Mouse (Mus musculus) midbrain, embryonic 13.5 days (tissue): ENCODE results near the gene Dram1. TPM values are rescaled to one million over a fixed set of nuclear protein-coding genes. Genes with fewer than 3 reads are reported as not detected.

Experiments used
- ATAC-seq: fragments of 200-750 bp; cut with Nextera tagmentation; 2 replicates; pipeline ENCODE4 v1.8.0; 2017; ENCODE audit warnings: mild to moderate bottlenecking, moderate TSS enrichment, moderate library complexity
- H3K27ac ChIP-seq: fragments of 300-500 bp; sonication (generic); 2 replicates; pipeline ENCODE4 v1.5.1; 2015; ENCODE audit warnings: inconsistent platforms, mild to moderate bottlenecking, moderate library complexity
- H3K27me3 ChIP-seq: fragments of 300-500 bp; sonication (generic); 2 replicates; pipeline ENCODE4 v1.6.1; 2015; ENCODE audit warnings: mild to moderate bottlenecking, inconsistent platforms
- H3K36me3 ChIP-seq: fragments of 300-500 bp; sonication (generic); 2 replicates; pipeline ENCODE4 v1.6.1; 2015; ENCODE audit warnings: mild to moderate bottlenecking, inconsistent platforms
- H3K4me1 ChIP-seq: fragments of 300-500 bp; sonication (generic); replicated peaks from 2 replicates; pipeline ENCODE4 v1.6.1; 2015; ENCODE audit warnings: inconsistent platforms
- H3K4me2 ChIP-seq: fragments of 300-500 bp; sonication (generic); replicated peaks from 2 replicates; pipeline ENCODE4 v1.6.1; 2015; ENCODE audit warnings: moderate library complexity, mild to moderate bottlenecking, inconsistent platforms
- H3K4me3 ChIP-seq: fragments of 300-500 bp; sonication (generic); replicated peaks from 2 replicates; pipeline ENCODE4 v1.5.1; 2015; ENCODE audit warnings: mild to moderate bottlenecking, inconsistent platforms
- H3K9ac ChIP-seq: fragments of 300-500 bp; sonication (generic); replicated peaks from 2 replicates; pipeline ENCODE4 v1.6.1; 2015; ENCODE audit warnings: mild to moderate bottlenecking, inconsistent platforms
- H3K9me3 ChIP-seq: fragments of 300-500 bp; sonication (generic); 2 replicates; pipeline ENCODE4 v1.6.1; 2016; ENCODE audit warnings: mild to moderate bottlenecking, inconsistent platforms
- WGBS: fragments of 180-500 bp; shearing (Covaris S2); methylation state at CpG from one replicate; pipeline ENCODE4 v1.1.7; 2015; 5-methylcytosine and 5-hydroxymethylcytosine counted together
- polyA plus RNA-seq: library from polyadenylated mRNA; unstranded; fragments of >200 nt; fragmentation: Nextera tagmentation; extraction: Ambion mirVana; gene quantifications from 2 replicates; pipeline ENCODE4 v1.2.1, GENCODE M21; 2015

The Dram1 gene
- polyA plus RNA-seq, 1 experiment from 2014 or later: 0.31 TPM

DNA sequence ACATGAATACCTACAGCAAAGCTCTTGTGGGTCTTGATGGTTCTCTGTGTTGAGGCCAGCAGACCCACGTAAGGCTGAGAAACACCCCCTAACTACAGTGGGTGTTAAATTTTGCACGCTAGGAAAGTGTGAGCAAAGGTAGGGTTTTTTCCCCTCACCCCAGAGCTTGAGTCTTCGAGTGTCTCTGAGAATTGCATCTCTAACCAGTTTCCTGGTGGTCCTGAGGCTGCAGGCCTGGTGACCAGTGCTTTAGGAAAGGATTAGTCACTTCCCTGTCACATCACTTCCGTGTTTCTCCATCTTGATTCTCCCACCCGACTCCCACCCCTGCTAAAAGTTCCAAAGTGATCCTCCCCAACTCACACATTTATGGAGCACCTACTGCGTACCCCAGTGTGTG lies 25.3 kb upstream of the Dram1 start:
- no peak overlapping the region for H3K4me2 ChIP-seq
- no peaks in the 10 kb centered on the region for H3K27me3 ChIP-seq
- WGBS: 86% methylated on average over 6 of the region's 6 CpGs
- H3K4me1 ChIP-seq: no peaks in the 10 kb centered on the region
- no peaks in the 10 kb centered on the region for H3K9me3 ChIP-seq
- no peak overlapping the region for H3K4me3 ChIP-seq
- H3K36me3 ChIP-seq: peaks cover 6% of the 10 kb centered on the region; the same call in 1 of the 2 replicates
- no peak overlapping the region for H3K9ac ChIP-seq
- ATAC-seq: no peak
- H3K27ac ChIP-seq: no peak overlapping the region

DNA sequence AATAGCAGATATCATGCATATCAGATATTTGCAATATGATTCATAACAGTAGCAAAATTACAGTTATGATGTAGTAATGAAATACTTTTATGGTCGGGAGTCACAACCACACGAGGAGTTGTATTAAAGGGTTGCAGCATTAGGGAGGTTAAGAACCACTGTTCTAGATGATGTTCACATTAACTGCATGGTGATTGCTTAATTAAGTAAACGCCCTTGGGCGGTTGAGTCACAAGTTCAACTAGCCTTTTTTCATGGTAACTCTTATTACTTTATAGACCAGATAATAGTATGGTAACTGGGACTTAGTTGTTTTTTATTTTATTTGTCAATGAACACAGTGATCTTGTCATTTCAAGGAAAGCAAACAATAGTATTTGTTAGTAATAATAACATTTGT lies 24.1 kb upstream of the Dram1 start:
- H3K4me2 ChIP-seq: no peak overlapping the region
- H3K27me3 ChIP-seq: no peaks in the 10 kb centered on the region
- WGBS: 97% methylated on average over 4 of the region's 4 CpGs
- ATAC-seq: no peak
- H3K27ac ChIP-seq: no peak overlapping the region
- H3K4me1 ChIP-seq: no peaks in the 10 kb centered on the region
- no peaks in the 10 kb centered on the region for H3K9me3 ChIP-seq
- H3K4me3 ChIP-seq: no peak overlapping the region
- H3K9ac ChIP-seq: no peak overlapping the region
- H3K36me3 ChIP-seq: peaks cover 6% of the 10 kb centered on the region; the same call in 1 of the 2 replicates

GRCm38 (mm10) chr10:88399271-88399670 lies 20.4 kb upstream of the Dram1 start:
- no peaks in the 10 kb centered on the region for H3K4me1 ChIP-seq
- ATAC-seq: no peak
- WGBS: 90% methylated on average over 5 of the region's 5 CpGs

DNA sequence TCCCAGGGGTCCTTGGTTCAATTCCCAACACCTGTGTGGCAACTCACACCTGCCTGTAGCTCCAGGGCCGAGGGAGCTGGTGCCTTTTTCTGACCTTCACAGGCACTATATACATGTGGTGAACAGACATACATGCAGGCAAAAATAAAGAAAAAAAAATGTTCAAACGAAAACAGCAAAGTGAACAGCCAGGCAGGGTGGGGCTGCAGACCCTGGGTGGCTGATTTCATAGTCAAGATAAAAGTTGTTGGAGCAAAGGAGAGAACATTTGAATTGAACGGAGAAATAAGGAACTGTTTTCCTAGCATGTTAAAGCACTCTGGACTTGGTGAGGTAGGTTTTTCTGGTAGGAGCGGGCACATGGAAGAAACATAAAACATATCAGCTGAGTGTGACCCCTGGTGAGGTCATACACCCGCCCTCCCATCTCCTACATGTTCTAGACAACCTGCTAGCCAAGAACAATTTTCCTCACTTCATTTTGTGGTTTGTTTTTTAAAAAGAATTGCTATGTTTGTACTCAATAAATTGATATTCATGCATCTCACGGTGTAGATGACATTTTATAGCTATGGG lies 19.9 kb upstream of the Dram1 start:
- Histone ChIP-seq H3K27ac (no peak overlapping the region), H3K4me2 (no peak overlapping the region), H3K36me3 (peaks cover 6% of the 10 kb centered on the region; the same call in 1 of the 2 replicates), H3K9me3 (no peaks in the 10 kb centered on the region), H3K27me3 (no peaks in the 10 kb centered on the region), H3K4me1 (no peaks in the 10 kb centered on the region), H3K4me3 (no peak overlapping the region), H3K9ac (no peak overlapping the region)
- 88% methylated on average over 6 of the region's 6 CpGs for WGBS
- ATAC-seq: no peak

More at GRCm38 (mm10) chr10:88399271-88399670, 20.4 kb upstream of the Dram1 start:
- H3K9ac ChIP-seq: no peak overlapping the region
- no peak overlapping the region for H3K4me2 ChIP-seq
- no peak overlapping the region for H3K27ac ChIP-seq
- H3K36me3 ChIP-seq: peaks cover 6% of the 10 kb centered on the region; the same call in 1 of the 2 replicates
- H3K27me3 ChIP-seq: no peaks in the 10 kb centered on the region
- H3K9me3 ChIP-seq: no peaks in the 10 kb centered on the region
- H3K4me3 ChIP-seq: no peak overlapping the region

GRCm38 (mm10) chr10:88392181-88392847 lies 13.4 kb upstream of the Dram1 start:
- no peak for ATAC-seq
- no peak overlapping the region for H3K27ac ChIP-seq
- no peak overlapping the region for H3K4me3 ChIP-seq
- H3K27me3 ChIP-seq: no peaks in the 10 kb centered on the region
- H3K9ac ChIP-seq: no peak overlapping the region
- H3K36me3 ChIP-seq: peaks cover 4% of the 10 kb centered on the region; the same call in 1 of the 2 replicates
- H3K9me3 ChIP-seq: no peaks in the 10 kb centered on the region
- H3K4me2 ChIP-seq: no peak overlapping the region
- 92% methylated on average over 9 of the region's 9 CpGs for WGBS
- H3K4me1 ChIP-seq: no peaks in the 10 kb centered on the region

DNA sequence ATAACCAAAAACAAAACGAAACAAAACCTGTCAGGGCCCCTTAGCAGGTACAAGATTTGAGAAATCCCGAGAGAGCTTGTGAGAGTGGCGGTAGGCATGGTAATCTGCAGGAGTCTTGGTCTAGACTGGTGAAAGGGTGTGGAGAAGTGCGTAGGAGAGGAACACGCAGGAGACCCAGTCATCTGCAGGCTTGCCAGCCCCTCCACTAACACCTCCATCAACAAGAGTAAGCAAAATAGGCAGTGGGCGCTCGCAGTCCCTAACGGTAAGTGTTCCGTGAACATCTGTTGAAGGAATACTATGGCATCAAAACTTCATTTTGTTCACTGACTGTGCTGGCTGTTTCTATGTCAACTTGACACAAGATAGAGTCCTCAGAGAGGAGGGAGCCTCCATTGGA lies 12.6 kb upstream of the Dram1 start:
- Histone ChIP-seq H3K4me1 (no peaks in the 10 kb centered on the region), H3K4me3 (no peak overlapping the region), H3K9me3 (no peaks in the 10 kb centered on the region), H3K27ac (no peak overlapping the region), H3K4me2 (no peak overlapping the region), H3K9ac (no peak overlapping the region), H3K27me3 (no peaks in the 10 kb centered on the region), H3K36me3 (peaks cover 4% of the 10 kb centered on the region; the same call in 1 of the 2 replicates)
- no peak for ATAC-seq
- WGBS: 95% methylated on average over 9 of the region's 9 CpGs

DNA sequence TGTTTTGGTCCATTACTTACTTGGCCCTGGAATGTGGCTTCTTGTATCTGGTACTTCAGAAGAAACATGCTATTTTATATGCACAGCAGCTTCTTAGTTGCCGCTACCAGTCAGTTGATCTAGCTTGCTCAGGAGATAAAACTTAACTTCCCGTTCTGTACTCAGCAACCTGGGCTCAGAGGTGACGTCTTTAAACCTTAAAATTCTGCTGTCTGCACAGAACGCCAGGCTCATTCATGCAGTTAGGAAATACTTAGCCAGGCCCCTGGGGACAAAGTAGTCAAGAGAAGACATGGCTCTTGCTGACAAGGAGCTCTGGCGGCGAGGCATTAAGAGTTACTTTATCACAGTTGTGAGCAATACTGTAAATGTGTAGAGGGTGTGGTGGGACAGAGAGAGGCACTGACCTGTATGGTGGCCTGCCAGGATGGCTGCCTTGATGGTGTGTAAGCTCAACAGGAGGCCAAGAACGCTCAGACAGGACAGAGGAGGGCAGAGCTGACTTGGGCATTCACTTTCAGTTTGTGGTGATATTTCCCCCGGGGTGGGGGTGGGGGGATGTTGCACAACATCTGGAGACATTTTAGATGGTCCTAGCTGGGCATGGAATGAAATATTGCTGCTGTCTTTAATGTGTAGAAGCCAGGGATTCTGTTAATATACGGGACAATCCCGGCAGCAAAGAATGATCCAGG lies 11.4 kb upstream of the Dram1 start:
- Histone ChIP-seq H3K9me3 (no peaks in the 10 kb centered on the region), H3K4me2 (no peak overlapping the region), H3K27me3 (no peaks in the 10 kb centered on the region), H3K27ac (no peak overlapping the region), H3K4me3 (no peak overlapping the region), H3K9ac (no peak overlapping the region), H3K36me3 (peaks cover 4% of the 10 kb centered on the region; the same call in 1 of the 2 replicates), H3K4me1 (no peaks in the 10 kb centered on the region)
- WGBS: 76% methylated on average over 10 of the region's 10 CpGs
- ATAC-seq: no peak

- Histone ChIP-seq H3K9ac (no peak overlapping the region), H3K9me3 (no peaks in the 10 kb centered on the region), H3K4me3 (no peak overlapping the region), H3K4me1 (no peaks in the 10 kb centered on the region), H3K36me3 (peaks cover 4% of the 10 kb centered on the region; the same call in 1 of the 2 replicates), H3K27me3 (no peaks in the 10 kb centered on the region), H3K27ac (no peak overlapping the region), H3K4me2 (no peak overlapping the region)
- WGBS: 66% methylated on average over 4 of the region's 4 CpGs
- peak; percentile 40; the same call in 1 of the 2 replicates for ATAC-seq
Measured at GRCm38 (mm10) chr10:88389576-88389975, 10.7 kb upstream of the Dram1 start.

- H3K4me2 ChIP-seq: no peak overlapping the region
- H3K4me1 ChIP-seq: peaks cover under 1% of the 10 kb centered on the region
- H3K27me3 ChIP-seq: no peaks in the 10 kb centered on the region
- H3K4me3 ChIP-seq: no peak overlapping the region
- WGBS: 94% methylated on average over 6 of the region's 6 CpGs
- H3K9ac ChIP-seq: no peak overlapping the region
- H3K36me3 ChIP-seq: no peaks in the 10 kb centered on the region
- ATAC-seq: no peak
- H3K27ac ChIP-seq: no peak overlapping the region
- H3K9me3 ChIP-seq: no peaks in the 10 kb centered on the region
Measured at GRCm38 (mm10) chr10:88386251-88386650, 7.4 kb upstream of the Dram1 start.

DNA sequence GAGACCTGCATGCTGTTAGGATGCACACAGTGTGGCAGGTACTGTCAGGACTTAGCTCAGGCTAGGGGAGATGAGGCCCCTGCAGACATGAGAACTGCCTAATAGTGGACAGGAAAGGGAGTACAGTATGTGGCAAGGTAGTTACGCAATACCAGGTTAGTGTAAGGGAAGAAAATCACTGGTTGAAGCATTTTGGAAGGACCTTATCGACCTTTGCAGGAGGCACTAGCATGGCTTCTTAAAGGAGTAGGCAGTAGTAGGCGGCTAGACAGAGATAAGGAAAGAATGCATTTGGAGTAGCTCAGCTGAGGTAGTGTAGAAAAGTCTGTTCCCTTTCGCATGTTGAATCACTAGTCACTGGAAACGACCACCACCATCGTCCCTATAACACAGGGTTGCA lies 6.9 kb upstream of the Dram1 start:
- Histone ChIP-seq H3K27me3 (no peaks in the 10 kb centered on the region), H3K9ac (no peak overlapping the region), H3K4me1 (peaks cover 6% of the 10 kb centered on the region), H3K27ac (no peak overlapping the region), H3K4me2 (no peak overlapping the region), H3K9me3 (no peaks in the 10 kb centered on the region), H3K36me3 (no peaks in the 10 kb centered on the region), H3K4me3 (no peak overlapping the region)
- 85% methylated on average over 6 of the region's 6 CpGs for WGBS
- no peak for ATAC-seq

DNA sequence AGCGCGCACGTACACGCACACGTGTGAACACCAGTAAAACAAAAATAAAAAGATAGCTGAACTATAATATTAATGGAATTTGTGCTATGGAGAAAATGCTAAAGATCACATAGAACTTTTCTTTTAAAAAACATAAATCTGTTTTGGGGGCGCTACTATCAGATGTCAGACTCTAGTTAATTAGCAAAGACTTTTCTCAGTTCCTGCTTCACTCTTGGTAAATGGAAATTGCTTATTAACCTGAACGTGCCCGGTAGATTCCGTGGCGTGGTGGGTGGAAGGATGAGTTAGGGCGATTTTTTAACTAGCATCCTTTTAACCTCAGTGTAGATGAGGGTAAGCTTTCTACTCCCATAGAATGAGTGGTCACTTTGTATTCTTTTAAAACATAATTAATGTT lies 6.4 kb upstream of the Dram1 start:
- no peak overlapping the region for H3K4me2 ChIP-seq
- no peaks in the 10 kb centered on the region for H3K36me3 ChIP-seq
- H3K9ac ChIP-seq: no peak overlapping the region
- H3K4me3 ChIP-seq: no peak overlapping the region
- no peaks in the 10 kb centered on the region for H3K27me3 ChIP-seq
- peaks cover 10% of the 10 kb centered on the region for H3K4me1 ChIP-seq
- no peak for ATAC-seq
- 95% methylated on average over 11 of the region's 11 CpGs for WGBS
- no peaks in the 10 kb centered on the region for H3K9me3 ChIP-seq
- no peak overlapping the region for H3K27ac ChIP-seq

- Histone ChIP-seq H3K27me3 (no peaks in the 10 kb centered on the region), H3K27ac (no peak overlapping the region), H3K4me1 (peaks cover 15% of the 10 kb centered on the region), H3K36me3 (no peaks in the 10 kb centered on the region), H3K4me3 (no peak overlapping the region), H3K9ac (no peak overlapping the region), H3K9me3 (no peaks in the 10 kb centered on the region), H3K4me2 (no peak overlapping the region)
- 84% methylated on average over 5 of the region's 5 CpGs for WGBS
- ATAC-seq: no peak
Measured at GRCm38 (mm10) chr10:88384081-88384480, 5.2 kb upstream of the Dram1 start.
